Mouse (Mus musculus): Measurements from ENCODE around the gene Khdrbs2.

GRCm38 (mm10) chr1:32471022-32471421 is 298.5 kb downstream of the Khdrbs2 start:
- no peak for TF ChIP-seq CTCF (conservative IDR thresholded peaks at IDR 0.05; ENCODE audit: low read length)
- TF ChIP-seq NANOG (IDR thresholded peaks at IDR 0.05; ENCODE audit: borderline replicate concordance, low read length) = no peak
- no peak for TF ChIP-seq POU5F1 (IDR thresholded peaks at IDR 0.05; ENCODE audit: borderline replicate concordance, low read length)
